Mouse (Mus musculus): ENCODE measurements around the gene Lrriq1. TPM values are rescaled to one million over a fixed set of nuclear protein-coding genes. Genes with fewer than 3 reads are reported as not detected.

The Lrriq1 gene
- total and polyA plus RNA-seq, 3 experiments = not detected

DNA sequence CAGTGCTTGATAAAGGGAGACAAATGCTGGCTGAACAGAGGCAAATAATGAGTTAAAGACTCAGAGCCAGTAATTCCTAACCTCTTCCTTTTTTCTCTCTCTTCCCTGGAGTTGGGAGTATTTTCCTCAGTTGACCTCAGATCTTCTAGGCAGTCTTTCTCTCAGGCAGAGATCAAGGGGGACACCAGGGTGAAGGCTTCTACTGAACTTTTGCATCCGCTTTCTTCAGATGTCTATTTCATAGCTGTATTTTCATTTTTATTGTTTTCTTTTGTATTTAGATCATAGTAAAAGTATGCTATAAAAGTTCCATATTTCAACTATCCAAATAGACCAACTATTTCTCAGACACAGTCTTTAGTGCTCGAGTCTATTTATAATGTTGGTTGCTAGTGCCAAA, 233.6 kb downstream of the Lrriq1 start:
- TF ChIP-seq ZMIZ1 (IDR thresholded peaks at IDR 0.05; ENCODE audit: low read depth, low read length) = no peak
- no peak for TF ChIP-seq TCF12 (IDR thresholded peaks at IDR 0.05; ENCODE audit: low read depth, low read length)
- no peak for TF ChIP-seq CHD2 (IDR thresholded peaks at IDR 0.05; ENCODE audit: low read length)
- TF ChIP-seq NRF1 (IDR thresholded peaks at IDR 0.05; ENCODE audit: insufficient read depth, low read depth, low read length, poor library complexity, severe bottlenecking) = no peak
- TF ChIP-seq SMC3 (IDR thresholded peaks at IDR 0.05; ENCODE audit: low read depth, low read length) = no peak
- TF ChIP-seq CHD1 (IDR thresholded peaks at IDR 0.05; ENCODE audit: low read depth, low read length) = no peak
- TF ChIP-seq MAFK (IDR thresholded peaks at IDR 0.05; ENCODE audit: borderline replicate concordance, low read depth, low read length) = no peak
- no peak for TF ChIP-seq E2F4 (IDR thresholded peaks at IDR 0.05; ENCODE audit: borderline replicate concordance, low read depth, low read length)
- no peak for TF ChIP-seq JUND (IDR thresholded peaks at IDR 0.05; ENCODE audit: low read depth, low read length)
- no peak for TF ChIP-seq HCFC1 (IDR thresholded peaks at IDR 0.05; ENCODE audit: low read depth, low read length)
- no peak for TF ChIP-seq UBTF (IDR thresholded peaks at IDR 0.05; ENCODE audit: borderline replicate concordance, insufficient read depth, low read depth, low read length)
- no peak for TF ChIP-seq RCOR1 (IDR thresholded peaks at IDR 0.05; ENCODE audit: low read depth, low read length)
- TF ChIP-seq CTCF (IDR thresholded peaks at IDR 0.05 in 2 of 3, conservative IDR thresholded peaks at IDR 0.05 in 1 of 3; ENCODE audit: control insufficient read depth in 1 of 3, insufficient read depth in 1 of 3, low read depth in 2 of 3, low read length in 3 of 3, poor library complexity in 1 of 3, severe bottlenecking in 1 of 3) = no peak
- Histone ChIP-seq H3K79me2 (ENCODE audit: control insufficient read depth, insufficient read depth, low read length, poor library complexity) (no peaks in the 10 kb centered on the region), H3K36me3 (ENCODE audit: control insufficient read depth in 1 of 2, insufficient read depth in 2 of 2, low read length in 2 of 2) (no peaks in the 10 kb centered on the region), H3K27me3 (ENCODE audit: control insufficient read depth in 1 of 2, insufficient read depth in 2 of 2, low read length in 2 of 2) (no peaks in the 10 kb centered on the region), H3K9me3 (replicated peaks; ENCODE audit: insufficient read depth, low read length) (no peaks in the 10 kb centered on the region), H3K4me3 (ENCODE audit: control insufficient read depth in 1 of 2, insufficient read depth in 1 of 2, low read depth in 2 of 2, low read length in 2 of 2) (no peak overlapping the region), H3K4me1 (ENCODE audit: control insufficient read depth in 1 of 2, insufficient read depth in 2 of 2, low read length in 2 of 2) (no peaks in the 10 kb centered on the region), H3K9ac (ENCODE audit: control insufficient read depth, low read depth, low read length, poor library complexity, severe bottlenecking) (no peak overlapping the region), H3K27ac (ENCODE audit: control insufficient read depth, low read depth, low read length) (no peak overlapping the region)
- no peak for DNase-seq (ENCODE audit: low read depth, low spot score)

DNA sequence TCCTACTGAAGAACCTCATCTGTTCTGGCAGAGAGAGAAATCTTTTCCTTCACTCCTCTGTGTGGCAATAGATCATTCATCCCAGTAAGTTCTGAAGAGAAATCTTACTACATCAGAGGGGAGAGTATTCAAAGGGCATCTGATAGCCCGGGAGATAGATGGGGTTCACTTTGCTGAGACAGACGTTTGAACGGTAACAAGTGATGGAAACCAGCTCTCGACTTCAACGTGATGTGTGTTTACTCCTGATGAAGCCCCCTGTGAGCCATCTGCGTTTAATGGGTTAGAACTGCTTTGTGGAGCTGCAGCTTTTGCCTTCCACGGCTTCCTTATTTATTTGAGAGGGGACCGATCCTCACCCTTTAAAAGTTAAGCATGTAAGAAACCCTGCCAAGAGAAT, 235.2 kb downstream of the Lrriq1 start:
- TF ChIP-seq KAT2A (conservative IDR thresholded peaks at IDR 0.05; ENCODE audit: low read depth, low read length) (no peak), UBTF (IDR thresholded peaks at IDR 0.05; ENCODE audit: borderline replicate concordance, insufficient read depth, low read depth, low read length) (no peak), ETS1 (IDR thresholded peaks at IDR 0.05; ENCODE audit: low read depth, low read length) (no peak), JUND (IDR thresholded peaks at IDR 0.05; ENCODE audit: low read depth, low read length) (no peak), MAZ (IDR thresholded peaks at IDR 0.05; ENCODE audit: low read depth, low read length) (no peak), MXI1 (IDR thresholded peaks at IDR 0.05; ENCODE audit: low read depth, low read length) (no peak), TCF12 (IDR thresholded peaks at IDR 0.05; ENCODE audit: low read depth, low read length) (no peak), CTCF (IDR thresholded peaks at IDR 0.05 in 2 of 3, conservative IDR thresholded peaks at IDR 0.05 in 1 of 3; ENCODE audit: control insufficient read depth in 1 of 3, insufficient read depth in 1 of 3, low read depth in 2 of 3, low read length in 3 of 3, poor library complexity in 1 of 3, severe bottlenecking in 1 of 3) (no peak), ZC3H11A (IDR thresholded peaks at IDR 0.05; ENCODE audit: low read depth, low read length) (no peak), POLR2AphosphoS5 (IDR thresholded peaks at IDR 0.05; ENCODE audit: borderline replicate concordance, low read depth, low read length) (no peak), TBP (IDR thresholded peaks at IDR 0.05; ENCODE audit: low read depth, low read length) (no peak)
- DNase-seq (ENCODE audit: low read depth, low spot score) = no peak

More for the DNA sequence above, 235.2 kb downstream of the Lrriq1 start:
- Histone ChIP-seq H3K27me3 (ENCODE audit: control insufficient read depth in 1 of 2, insufficient read depth in 2 of 2, low read length in 2 of 2) (no peaks in the 10 kb centered on the region), H3K4me1 (ENCODE audit: control insufficient read depth in 1 of 2, insufficient read depth in 2 of 2, low read length in 2 of 2) (no peaks in the 10 kb centered on the region), H3K27ac (ENCODE audit: control insufficient read depth, low read depth, low read length) (no peak overlapping the region), H3K4me3 (ENCODE audit: control insufficient read depth in 1 of 2, insufficient read depth in 1 of 2, low read depth in 2 of 2, low read length in 2 of 2) (no peak overlapping the region), H3K36me3 (ENCODE audit: control insufficient read depth in 1 of 2, insufficient read depth in 2 of 2, low read length in 2 of 2) (no peaks in the 10 kb centered on the region), H3K79me2 (ENCODE audit: control insufficient read depth, insufficient read depth, low read length, poor library complexity) (no peaks in the 10 kb centered on the region), H3K9me3 (replicated peaks; ENCODE audit: insufficient read depth, low read length) (no peaks in the 10 kb centered on the region), H3K9ac (ENCODE audit: control insufficient read depth, low read depth, low read length, poor library complexity, severe bottlenecking) (no peak overlapping the region)

Measured in MEL (cell line).